Mouse (Mus musculus): ENCODE measurements around the gene Prune2. TPM values are rescaled to one million over a fixed set of nuclear protein-coding genes. Genes with fewer than 3 reads are reported as not detected.

Prune2 gene
- polyA plus RNA-seq, 1 experiment = 17.0 TPM

GRCm38 (mm10) chr19:17140016-17140914 is 184.3 kb downstream of the Prune2 start:
- TF ChIP-seq USF1 (IDR thresholded peaks at IDR 0.05; ENCODE audit: low read depth) (no peak), CTCF (IDR thresholded peaks at IDR 0.05; ENCODE audit: control insufficient read depth, insufficient read depth, insufficient read length) (no peak), FOSL1 (IDR thresholded peaks at IDR 0.05; ENCODE audit: insufficient read depth, low read length, poor library complexity, severe bottlenecking) (peak; percentile 90), MAX (IDR thresholded peaks at IDR 0.05) (peak; percentile 66), MYOG (IDR thresholded peaks at IDR 0.05; ENCODE audit: control insufficient read depth, extremely low read depth, insufficient read length) (no peak), MYOD1 (IDR thresholded peaks at IDR 0.05; ENCODE audit: control insufficient read depth, insufficient read length, low read depth) (peak; percentile 71), CEBPB (IDR thresholded peaks at IDR 0.05; ENCODE audit: low read depth) (peak; percentile 27)
- Histone ChIP-seq H3K36me3 (ENCODE audit: control insufficient read depth, insufficient read depth) (peaks cover 7% of the 10 kb centered on the region), H3K79me3 (ENCODE audit: low read depth) (no peaks in the 10 kb centered on the region), H3K79me2 (ENCODE audit: control insufficient read depth, insufficient read depth) (peaks cover 9% of the 10 kb centered on the region), H3ac (ENCODE audit: control insufficient read depth, insufficient read length, low read depth) (no peak overlapping the region), H3K27me3 (ENCODE audit: control insufficient read depth, insufficient read depth, insufficient read length) (no peaks in the 10 kb centered on the region), H3K4me3 (ENCODE audit: insufficient read depth, poor library complexity, severe bottlenecking) (no peak overlapping the region)

GRCm38 (mm10) chr19:17143245-17143644 is 187.3 kb downstream of the Prune2 start:
- TF ChIP-seq MAX (IDR thresholded peaks at IDR 0.05) (peak; percentile 46), FOSL1 (IDR thresholded peaks at IDR 0.05; ENCODE audit: insufficient read depth, low read length, poor library complexity, severe bottlenecking) (peak; percentile 91), USF1 (IDR thresholded peaks at IDR 0.05; ENCODE audit: low read depth) (no peak), CEBPB (IDR thresholded peaks at IDR 0.05; ENCODE audit: low read depth) (peak; percentile 36), MYOG (IDR thresholded peaks at IDR 0.05; ENCODE audit: control insufficient read depth, extremely low read depth, insufficient read length) (no peak), CTCF (IDR thresholded peaks at IDR 0.05; ENCODE audit: control insufficient read depth, insufficient read depth, insufficient read length) (no peak), MYOD1 (IDR thresholded peaks at IDR 0.05; ENCODE audit: control insufficient read depth, insufficient read length, low read depth) (no peak)
- no peak overlapping the region for H3ac ChIP-seq (ENCODE audit: control insufficient read depth, insufficient read length, low read depth)
- H3K79me3 ChIP-seq (ENCODE audit: low read depth) = peaks cover 2% of the 10 kb centered on the region

GRCm38 (mm10) chr19:17144205-17144604 is 188.3 kb downstream of the Prune2 start:
- peaks cover 14% of the 10 kb centered on the region for H3K79me2 ChIP-seq (ENCODE audit: control insufficient read depth, insufficient read depth)
- no peaks in the 10 kb centered on the region for H3K27me3 ChIP-seq (ENCODE audit: control insufficient read depth, insufficient read depth, insufficient read length)
- peaks cover 3% of the 10 kb centered on the region for H3K36me3 ChIP-seq (ENCODE audit: control insufficient read depth, insufficient read depth)
- H3K79me3 ChIP-seq (ENCODE audit: low read depth) = peaks cover 4% of the 10 kb centered on the region
- H3K4me3 ChIP-seq (ENCODE audit: insufficient read depth, poor library complexity, severe bottlenecking) = no peak overlapping the region
- no peak overlapping the region for H3ac ChIP-seq (ENCODE audit: control insufficient read depth, insufficient read length, low read depth)
- TF ChIP-seq USF1 (IDR thresholded peaks at IDR 0.05; ENCODE audit: low read depth) (no peak), CEBPB (IDR thresholded peaks at IDR 0.05; ENCODE audit: low read depth) (no peak), MYOG (IDR thresholded peaks at IDR 0.05; ENCODE audit: control insufficient read depth, extremely low read depth, insufficient read length) (no peak), FOSL1 (IDR thresholded peaks at IDR 0.05; ENCODE audit: insufficient read depth, low read length, poor library complexity, severe bottlenecking) (no peak), MYOD1 (IDR thresholded peaks at IDR 0.05; ENCODE audit: control insufficient read depth, insufficient read length, low read depth) (no peak), MAX (IDR thresholded peaks at IDR 0.05) (no peak), CTCF (IDR thresholded peaks at IDR 0.05; ENCODE audit: control insufficient read depth, insufficient read depth, insufficient read length) (no peak)

More at GRCm38 (mm10) chr19:17143245-17143644, 187.3 kb downstream of the Prune2 start:
- H3K4me3 ChIP-seq (ENCODE audit: insufficient read depth, poor library complexity, severe bottlenecking) = no peak overlapping the region
- no peaks in the 10 kb centered on the region for H3K27me3 ChIP-seq (ENCODE audit: control insufficient read depth, insufficient read depth, insufficient read length)
- H3K36me3 ChIP-seq (ENCODE audit: control insufficient read depth, insufficient read depth) = peaks cover 3% of the 10 kb centered on the region
- peaks cover 14% of the 10 kb centered on the region for H3K79me2 ChIP-seq (ENCODE audit: control insufficient read depth, insufficient read depth)

DNA sequence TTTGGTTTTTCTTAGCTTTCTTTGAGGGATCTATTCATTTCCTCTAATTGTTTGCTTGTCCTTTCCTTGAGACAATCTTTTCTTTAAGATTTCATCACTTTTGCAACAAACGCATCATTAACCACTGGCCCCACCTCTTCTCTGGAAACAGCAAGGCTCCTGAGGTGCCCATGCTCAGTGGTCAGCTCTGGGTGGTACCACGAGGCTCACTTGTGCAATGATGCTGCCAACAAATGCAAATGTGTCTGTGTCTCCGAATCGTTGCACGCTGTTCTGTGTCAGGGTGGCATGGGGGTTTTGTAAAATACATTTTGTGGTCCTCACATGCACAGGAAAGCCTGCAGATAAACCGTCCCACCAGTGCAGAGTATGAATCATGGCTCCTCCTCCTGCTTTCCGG is 194.1 kb downstream of the Prune2 start:
- Histone ChIP-seq H3K4me3 (ENCODE audit: insufficient read depth, poor library complexity, severe bottlenecking) (no peak overlapping the region), H3K79me2 (ENCODE audit: control insufficient read depth, insufficient read depth) (peaks cover 5% of the 10 kb centered on the region), H3K36me3 (ENCODE audit: control insufficient read depth, insufficient read depth) (peaks cover 4% of the 10 kb centered on the region), H3K79me3 (ENCODE audit: low read depth) (peaks cover 4% of the 10 kb centered on the region), H3K27me3 (ENCODE audit: control insufficient read depth, insufficient read depth, insufficient read length) (no peaks in the 10 kb centered on the region), H3ac (ENCODE audit: control insufficient read depth, insufficient read length, low read depth) (no peak overlapping the region)
- TF ChIP-seq CEBPB (IDR thresholded peaks at IDR 0.05; ENCODE audit: low read depth) (no peak), MYOG (IDR thresholded peaks at IDR 0.05; ENCODE audit: control insufficient read depth, extremely low read depth, insufficient read length) (no peak), MAX (IDR thresholded peaks at IDR 0.05) (no peak), FOSL1 (IDR thresholded peaks at IDR 0.05; ENCODE audit: insufficient read depth, low read length, poor library complexity, severe bottlenecking) (no peak), CTCF (IDR thresholded peaks at IDR 0.05; ENCODE audit: control insufficient read depth, insufficient read depth, insufficient read length) (no peak), USF1 (IDR thresholded peaks at IDR 0.05; ENCODE audit: low read depth) (no peak), MYOD1 (IDR thresholded peaks at IDR 0.05; ENCODE audit: control insufficient read depth, insufficient read length, low read depth) (no peak)

DNA sequence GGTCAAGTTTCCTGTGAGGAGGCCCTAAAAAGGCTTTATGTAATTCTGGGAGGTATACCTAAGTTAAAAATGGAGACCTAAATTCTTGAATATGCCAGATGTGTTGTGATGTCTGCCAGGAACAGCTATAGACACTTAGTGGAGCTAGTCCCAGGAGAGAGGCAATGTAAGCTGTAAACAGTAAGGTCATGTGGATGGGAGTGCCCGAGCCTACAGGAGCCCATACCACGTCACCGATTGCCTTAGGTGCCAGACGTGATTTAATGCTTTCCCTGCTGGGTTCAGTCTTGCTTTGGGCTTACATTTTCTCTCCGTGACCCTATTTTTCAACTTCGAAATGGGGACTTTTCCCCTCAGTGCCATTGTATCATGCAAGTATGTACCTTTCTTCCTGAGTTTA is 195.9 kb downstream of the Prune2 start:
- H3K27me3 ChIP-seq (ENCODE audit: control insufficient read depth, insufficient read depth, insufficient read length) = no peaks in the 10 kb centered on the region
- peaks cover 2% of the 10 kb centered on the region for H3K79me3 ChIP-seq (ENCODE audit: low read depth)
- no peak overlapping the region for H3ac ChIP-seq (ENCODE audit: control insufficient read depth, insufficient read length, low read depth)
- no peak for TF ChIP-seq MAX (IDR thresholded peaks at IDR 0.05)
- no peak for TF ChIP-seq MYOD1 (IDR thresholded peaks at IDR 0.05; ENCODE audit: control insufficient read depth, insufficient read length, low read depth)
- no peak for TF ChIP-seq FOSL1 (IDR thresholded peaks at IDR 0.05; ENCODE audit: insufficient read depth, low read length, poor library complexity, severe bottlenecking)
- TF ChIP-seq MYOG (IDR thresholded peaks at IDR 0.05; ENCODE audit: control insufficient read depth, extremely low read depth, insufficient read length) = no peak
- no peak for TF ChIP-seq CTCF (IDR thresholded peaks at IDR 0.05; ENCODE audit: control insufficient read depth, insufficient read depth, insufficient read length)
- TF ChIP-seq CEBPB (IDR thresholded peaks at IDR 0.05; ENCODE audit: low read depth) = no peak
- TF ChIP-seq USF1 (IDR thresholded peaks at IDR 0.05; ENCODE audit: low read depth) = no peak
- peaks cover 5% of the 10 kb centered on the region for H3K79me2 ChIP-seq (ENCODE audit: control insufficient read depth, insufficient read depth)
- H3K4me3 ChIP-seq (ENCODE audit: insufficient read depth, poor library complexity, severe bottlenecking) = no peak overlapping the region
- peaks cover 4% of the 10 kb centered on the region for H3K36me3 ChIP-seq (ENCODE audit: control insufficient read depth, insufficient read depth)
